Mouse (Mus musculus): Measurements from ENCODE around the gene Eif4enif1. TPM values are rescaled to one million over a fixed set of nuclear protein-coding genes. Genes with fewer than 3 reads are reported as not detected.

Gene Eif4enif1
- polyA plus RNA-seq, 1 experiment from 2014 or later = 74.7 TPM

DNA sequence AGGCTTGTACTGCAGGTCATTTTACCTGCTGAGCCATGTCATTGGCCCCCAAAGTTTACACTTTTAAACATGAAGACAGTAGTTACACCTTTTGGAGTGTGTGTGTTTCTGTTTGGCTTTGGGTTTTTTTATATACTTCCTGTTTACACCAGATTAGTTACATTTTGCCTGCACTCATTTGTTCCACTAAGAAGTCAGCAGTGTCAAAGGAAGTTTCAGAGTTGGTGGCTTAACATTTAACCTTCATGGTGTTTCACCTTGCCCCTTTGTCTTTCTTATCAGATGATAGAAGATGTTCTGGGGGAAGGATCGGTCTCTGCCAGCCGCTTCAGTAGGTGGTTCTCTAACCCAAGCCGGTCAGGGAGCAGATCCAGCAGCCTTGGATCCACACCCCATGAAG lies 24.9 kb downstream of the Eif4enif1 start:
- no peak overlapping the region for H3K4me2 ChIP-seq (ENCODE audit: low read depth, severe bottlenecking)
- H3K9ac ChIP-seq (ENCODE audit: low read length) = no peak overlapping the region
- H3K27me3 ChIP-seq (ENCODE audit: control insufficient read depth, insufficient read depth, low read length) = no peaks in the 10 kb centered on the region
- no peak overlapping the region for H3K4me3 ChIP-seq (ENCODE audit: low read depth, low read length)
- H3K4me1 ChIP-seq (ENCODE audit: control insufficient read depth, insufficient read depth, low read length) = no peaks in the 10 kb centered on the region
- DNase-seq (ENCODE audit: low spot score) (no peak), ATAC-seq (ENCODE audit: insufficient number of reproducible peaks, low FRiP score, low TSS enrichment, low read depth) (no peak)
- no peak overlapping the region for H3K27ac ChIP-seq (replicated peaks; ENCODE audit: low read depth, low read length)
- H3K36me3 ChIP-seq (ENCODE audit: control insufficient read depth, insufficient read depth, low read length) = peaks cover 29% of the 10 kb centered on the region
- no peaks in the 10 kb centered on the region for H3K9me3 ChIP-seq (ENCODE audit: control insufficient read depth, low read length)
- 99% methylated on average over 3 of the region's 3 CpGs for WGBS

DNA sequence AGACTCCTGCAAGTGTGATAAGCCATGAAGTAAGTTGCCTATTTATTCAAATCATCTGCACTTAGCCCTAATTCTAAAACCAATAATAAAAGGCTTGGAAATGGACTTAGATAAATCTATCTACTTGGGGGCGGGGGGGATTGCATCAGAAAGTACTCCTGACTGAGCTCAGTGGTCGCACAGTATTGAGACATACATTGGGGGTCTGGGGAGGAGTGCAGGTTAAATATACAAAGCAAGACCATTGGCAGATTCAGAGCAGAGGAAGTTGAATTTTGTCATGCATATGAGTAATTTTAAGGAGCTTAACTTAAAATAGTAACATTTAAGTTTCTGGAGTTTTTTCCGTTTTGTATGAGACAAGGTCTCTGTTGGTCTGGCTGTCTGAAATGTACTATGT lies 30.1 kb downstream of the Eif4enif1 start:
- WGBS = 96% methylated on average over 3 of the region's 3 CpGs
- Histone ChIP-seq H3K9ac (ENCODE audit: low read length) (no peak overlapping the region), H3K36me3 (ENCODE audit: control insufficient read depth, insufficient read depth, low read length) (peaks cover 26% of the 10 kb centered on the region), H3K4me1 (ENCODE audit: control insufficient read depth, insufficient read depth, low read length) (no peaks in the 10 kb centered on the region), H3K27me3 (ENCODE audit: control insufficient read depth, insufficient read depth, low read length) (no peaks in the 10 kb centered on the region), H3K9me3 (ENCODE audit: control insufficient read depth, low read length) (no peaks in the 10 kb centered on the region), H3K27ac (replicated peaks; ENCODE audit: low read depth, low read length) (no peak overlapping the region), H3K4me2 (ENCODE audit: low read depth, severe bottlenecking) (no peak overlapping the region), H3K4me3 (ENCODE audit: low read depth, low read length) (no peak overlapping the region)
- no peak for DNase-seq (ENCODE audit: low spot score)
- ATAC-seq (ENCODE audit: insufficient number of reproducible peaks, low FRiP score, low TSS enrichment, low read depth) = no peak

DNA sequence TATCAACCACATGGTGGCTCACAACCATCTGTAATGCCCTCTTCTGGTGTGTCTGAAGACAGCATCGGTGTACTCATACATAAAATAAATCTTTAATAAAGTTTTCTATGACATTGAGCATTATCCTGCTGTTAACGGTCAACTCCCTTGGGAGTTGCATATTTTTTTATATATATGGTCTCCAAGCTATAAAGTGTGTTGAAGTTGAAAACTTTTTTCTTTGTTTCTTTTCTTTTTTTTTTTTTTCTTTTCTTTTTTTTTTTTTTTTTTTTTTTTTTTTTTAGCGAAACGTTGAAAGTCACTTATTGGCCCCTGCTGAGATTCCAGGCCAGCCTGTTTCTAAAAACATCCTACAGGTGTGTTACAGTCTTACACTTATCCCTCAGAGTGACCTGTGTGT lies 31.5 kb downstream of the Eif4enif1 start:
- no peak for ATAC-seq (ENCODE audit: insufficient number of reproducible peaks, low FRiP score, low TSS enrichment, low read depth)
- H3K4me2 ChIP-seq (ENCODE audit: low read depth, severe bottlenecking) = no peak overlapping the region
- 91% methylated on average over 4 of the region's 4 CpGs for WGBS
- no peak overlapping the region for H3K27ac ChIP-seq (replicated peaks; ENCODE audit: low read depth, low read length)
- H3K4me1 ChIP-seq (ENCODE audit: control insufficient read depth, insufficient read depth, low read length) = no peaks in the 10 kb centered on the region
- no peak for DNase-seq (ENCODE audit: low spot score)
- H3K9ac ChIP-seq (ENCODE audit: low read length) = no peak overlapping the region
- no peak overlapping the region for H3K4me3 ChIP-seq (ENCODE audit: low read depth, low read length)
- no peaks in the 10 kb centered on the region for H3K9me3 ChIP-seq (ENCODE audit: control insufficient read depth, low read length)
- peaks cover 29% of the 10 kb centered on the region for H3K36me3 ChIP-seq (ENCODE audit: control insufficient read depth, insufficient read depth, low read length)
- H3K27me3 ChIP-seq (ENCODE audit: control insufficient read depth, insufficient read depth, low read length) = no peaks in the 10 kb centered on the region

DNA sequence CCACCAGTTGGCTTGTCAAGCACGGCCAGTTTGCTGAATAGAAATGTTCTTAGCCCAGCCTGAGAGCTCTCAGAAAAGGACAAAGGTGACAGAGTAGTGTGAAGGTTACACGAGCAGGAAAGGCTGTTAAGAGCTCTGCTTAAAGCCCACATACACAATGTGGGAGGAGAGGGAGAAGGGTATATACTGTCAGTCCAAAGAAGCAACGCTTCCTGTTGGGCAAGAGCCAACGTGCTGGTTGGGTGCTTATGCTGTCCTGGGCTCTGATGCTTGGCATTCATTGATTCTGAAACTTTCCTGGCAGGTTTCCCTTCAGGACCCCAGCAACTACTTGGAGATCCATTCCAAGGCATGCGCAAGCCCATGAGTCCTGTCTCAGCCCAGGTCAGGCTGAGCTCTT lies 33.1 kb downstream of the Eif4enif1 start:
- H3K9me3 ChIP-seq (ENCODE audit: control insufficient read depth, low read length) = no peaks in the 10 kb centered on the region
- no peak overlapping the region for H3K9ac ChIP-seq (ENCODE audit: low read length)
- ATAC-seq (ENCODE audit: insufficient number of reproducible peaks, low FRiP score, low TSS enrichment, low read depth) (no peak), DNase-seq (ENCODE audit: low spot score) (no peak)
- no peak overlapping the region for H3K27ac ChIP-seq (replicated peaks; ENCODE audit: low read depth, low read length)
- 93% methylated on average over 5 of the region's 5 CpGs for WGBS
- H3K4me1 ChIP-seq (ENCODE audit: control insufficient read depth, insufficient read depth, low read length) = no peaks in the 10 kb centered on the region
- peaks cover 36% of the 10 kb centered on the region for H3K36me3 ChIP-seq (ENCODE audit: control insufficient read depth, insufficient read depth, low read length)
- no peak overlapping the region for H3K4me3 ChIP-seq (ENCODE audit: low read depth, low read length)
- H3K27me3 ChIP-seq (ENCODE audit: control insufficient read depth, insufficient read depth, low read length) = no peaks in the 10 kb centered on the region
- H3K4me2 ChIP-seq (ENCODE audit: low read depth, severe bottlenecking) = no peak overlapping the region

DNA sequence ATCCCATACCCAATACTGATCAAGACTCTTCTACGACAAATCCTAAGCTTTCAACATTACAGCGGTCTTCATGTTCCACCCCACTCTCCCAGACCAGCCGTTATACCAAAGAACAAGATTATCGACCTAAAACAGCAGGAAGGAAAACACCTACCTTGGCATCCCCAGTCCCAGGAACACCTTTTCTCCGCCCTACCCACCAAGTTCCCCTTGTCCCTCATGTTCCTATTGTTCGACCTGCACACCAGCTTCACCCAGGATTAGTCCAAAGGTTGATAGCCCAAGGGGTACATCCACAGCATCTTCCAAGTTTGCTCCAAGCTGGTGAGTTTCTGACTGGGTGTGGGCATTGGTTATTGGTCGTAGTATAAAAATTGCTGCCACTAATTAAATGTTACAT lies 40.2 kb downstream of the Eif4enif1 start:
- Histone ChIP-seq H3K9me3 (ENCODE audit: control insufficient read depth, low read length) (no peaks in the 10 kb centered on the region), H3K4me2 (ENCODE audit: low read depth, severe bottlenecking) (no peak overlapping the region), H3K4me1 (ENCODE audit: control insufficient read depth, insufficient read depth, low read length) (no peaks in the 10 kb centered on the region), H3K4me3 (ENCODE audit: low read depth, low read length) (no peak overlapping the region), H3K27ac (replicated peaks; ENCODE audit: low read depth, low read length) (no peak overlapping the region), H3K27me3 (ENCODE audit: control insufficient read depth, insufficient read depth, low read length) (no peaks in the 10 kb centered on the region), H3K9ac (ENCODE audit: low read length) (no peak overlapping the region), H3K36me3 (ENCODE audit: control insufficient read depth, insufficient read depth, low read length) (peaks cover 47% of the 10 kb centered on the region)
- ATAC-seq (ENCODE audit: insufficient number of reproducible peaks, low FRiP score, low TSS enrichment, low read depth) (no peak), DNase-seq (ENCODE audit: low spot score) (no peak)
- 93% methylated on average over 7 of the region's 7 CpGs for WGBS

DNA sequence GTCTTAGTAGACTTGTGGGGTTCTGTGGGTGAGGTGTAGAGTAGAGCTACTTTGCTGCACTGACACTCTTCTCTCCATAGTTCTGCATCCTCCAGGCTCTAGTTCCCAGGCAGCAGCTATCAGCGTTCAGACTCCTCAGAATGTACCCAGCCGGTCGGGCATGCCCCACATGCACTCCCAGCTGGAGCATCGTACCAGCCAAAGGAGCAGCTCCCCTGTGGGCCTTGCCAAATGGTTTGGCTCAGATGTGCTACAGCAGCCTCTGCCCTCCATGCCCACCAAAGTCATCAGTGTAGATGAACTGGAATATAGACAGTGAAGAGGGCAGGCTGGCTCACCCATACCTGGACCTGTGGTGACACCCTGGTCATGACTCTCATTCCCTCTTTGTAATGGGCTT lies 41.6 kb downstream of the Eif4enif1 start:
- 84% methylated on average over 4 of the region's 4 CpGs for WGBS
- H3K4me2 ChIP-seq (ENCODE audit: low read depth, severe bottlenecking) = no peak overlapping the region
- H3K36me3 ChIP-seq (ENCODE audit: control insufficient read depth, insufficient read depth, low read length) = peaks cover 43% of the 10 kb centered on the region

DNA sequence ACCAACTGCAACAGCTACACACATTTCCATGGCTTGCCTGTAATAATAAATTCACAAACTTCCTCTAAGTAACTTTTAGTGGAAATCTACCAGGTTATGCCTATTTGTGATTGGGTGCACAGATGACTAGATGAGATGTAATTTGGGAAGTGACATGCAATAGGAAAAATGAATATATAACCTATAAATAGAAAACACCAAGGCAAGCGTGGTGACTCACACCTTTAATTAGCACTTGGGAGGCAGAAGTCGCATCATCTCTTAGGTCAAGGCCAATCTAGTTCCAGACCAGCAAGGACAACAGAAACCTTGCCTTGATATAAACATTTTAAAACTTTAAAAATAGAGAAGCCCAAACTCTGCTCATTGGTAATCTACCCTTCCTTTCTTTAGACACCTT lies 45.2 kb downstream of the Eif4enif1 start:
- H3K27ac ChIP-seq (replicated peaks; ENCODE audit: low read depth, low read length) = no peak overlapping the region

More for the DNA sequence above, 41.6 kb downstream of the Eif4enif1 start:
- Histone ChIP-seq H3K9me3 (ENCODE audit: control insufficient read depth, low read length) (no peaks in the 10 kb centered on the region), H3K9ac (ENCODE audit: low read length) (no peak overlapping the region), H3K27me3 (ENCODE audit: control insufficient read depth, insufficient read depth, low read length) (no peaks in the 10 kb centered on the region), H3K4me1 (ENCODE audit: control insufficient read depth, insufficient read depth, low read length) (no peaks in the 10 kb centered on the region), H3K27ac (replicated peaks; ENCODE audit: low read depth, low read length) (no peak overlapping the region), H3K4me3 (ENCODE audit: low read depth, low read length) (no peak overlapping the region)
- DNase-seq (ENCODE audit: low spot score) = no peak
- ATAC-seq (ENCODE audit: insufficient number of reproducible peaks, low FRiP score, low TSS enrichment, low read depth) = no peak

DNA sequence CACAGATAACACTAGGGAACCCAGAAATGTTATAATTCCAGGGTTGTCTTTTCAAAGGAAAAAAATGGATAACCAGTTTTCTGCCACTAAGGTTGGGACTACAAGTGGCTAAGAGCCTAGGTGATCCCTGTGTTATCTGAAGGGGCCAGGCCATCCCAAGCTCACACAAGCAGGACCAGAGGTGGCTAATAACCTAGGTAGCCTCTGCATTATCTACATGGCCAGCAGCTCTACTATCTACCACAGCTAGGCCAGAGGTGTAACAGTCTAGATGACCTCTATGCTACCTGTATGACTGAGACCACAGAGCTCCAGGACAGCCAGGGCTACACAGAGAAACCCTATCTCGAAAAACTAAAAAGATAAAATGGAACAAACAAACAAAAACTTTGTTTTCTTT lies 57.3 kb downstream of the Eif4enif1 start:
- H3K9ac ChIP-seq (ENCODE audit: low read length) = no peak overlapping the region
- DNase-seq (ENCODE audit: low spot score) (no peak), ATAC-seq (ENCODE audit: insufficient number of reproducible peaks, low FRiP score, low TSS enrichment, low read depth) (no peak)
- 95% methylated on average over 1 of the region's 1 CpGs for WGBS
- H3K27me3 ChIP-seq (ENCODE audit: control insufficient read depth, insufficient read depth, low read length) = no peaks in the 10 kb centered on the region
- no peak overlapping the region for H3K4me2 ChIP-seq (ENCODE audit: low read depth, severe bottlenecking)
- H3K36me3 ChIP-seq (ENCODE audit: control insufficient read depth, insufficient read depth, low read length) = peaks cover 25% of the 10 kb centered on the region; the same call in 1 of the 2 replicates
- H3K27ac ChIP-seq (replicated peaks; ENCODE audit: low read depth, low read length) = no peak overlapping the region
- no peak overlapping the region for H3K4me3 ChIP-seq (ENCODE audit: low read depth, low read length)
- H3K9me3 ChIP-seq (ENCODE audit: control insufficient read depth, low read length) = no peaks in the 10 kb centered on the region
- no peaks in the 10 kb centered on the region for H3K4me1 ChIP-seq (ENCODE audit: control insufficient read depth, insufficient read depth, low read length)

More for the DNA sequence above, 45.2 kb downstream of the Eif4enif1 start:
- WGBS = 93% methylated on average over 2 of the region's 2 CpGs
- Histone ChIP-seq H3K9me3 (ENCODE audit: control insufficient read depth, low read length) (no peaks in the 10 kb centered on the region), H3K36me3 (ENCODE audit: control insufficient read depth, insufficient read depth, low read length) (peaks cover 35% of the 10 kb centered on the region), H3K4me2 (ENCODE audit: low read depth, severe bottlenecking) (no peak overlapping the region), H3K27me3 (ENCODE audit: control insufficient read depth, insufficient read depth, low read length) (no peaks in the 10 kb centered on the region), H3K4me1 (ENCODE audit: control insufficient read depth, insufficient read depth, low read length) (no peaks in the 10 kb centered on the region), H3K9ac (ENCODE audit: low read length) (no peak overlapping the region), H3K4me3 (ENCODE audit: low read depth, low read length) (no peak overlapping the region)
- no peak for DNase-seq (ENCODE audit: low spot score)
- ATAC-seq (ENCODE audit: insufficient number of reproducible peaks, low FRiP score, low TSS enrichment, low read depth) = no peak

Data from limb, embryonic 11.5 days (tissue).